Mouse (Mus musculus): ENCODE measurements around the gene Nxn.

The Nxn gene

DNA sequence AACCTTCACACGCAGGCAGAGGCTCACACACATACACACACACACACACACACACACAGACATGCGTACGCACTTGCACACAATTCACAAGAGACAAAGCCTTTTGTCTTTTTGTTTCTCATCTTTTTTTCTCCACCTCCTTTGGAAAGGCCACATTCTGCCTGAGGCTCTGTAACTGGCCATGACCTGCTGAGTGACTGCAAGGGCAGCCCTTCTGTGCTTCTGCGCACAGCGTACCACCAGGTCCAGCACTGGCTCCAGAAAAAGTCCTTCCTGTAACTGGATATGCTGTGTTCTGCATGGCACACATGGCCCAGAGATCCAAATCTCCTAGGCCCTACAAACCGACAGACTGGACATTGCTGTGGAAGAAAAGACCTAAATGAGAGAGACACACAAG, 38.7 kb downstream of the Nxn start:
- DNase-seq: no peak

DNA sequence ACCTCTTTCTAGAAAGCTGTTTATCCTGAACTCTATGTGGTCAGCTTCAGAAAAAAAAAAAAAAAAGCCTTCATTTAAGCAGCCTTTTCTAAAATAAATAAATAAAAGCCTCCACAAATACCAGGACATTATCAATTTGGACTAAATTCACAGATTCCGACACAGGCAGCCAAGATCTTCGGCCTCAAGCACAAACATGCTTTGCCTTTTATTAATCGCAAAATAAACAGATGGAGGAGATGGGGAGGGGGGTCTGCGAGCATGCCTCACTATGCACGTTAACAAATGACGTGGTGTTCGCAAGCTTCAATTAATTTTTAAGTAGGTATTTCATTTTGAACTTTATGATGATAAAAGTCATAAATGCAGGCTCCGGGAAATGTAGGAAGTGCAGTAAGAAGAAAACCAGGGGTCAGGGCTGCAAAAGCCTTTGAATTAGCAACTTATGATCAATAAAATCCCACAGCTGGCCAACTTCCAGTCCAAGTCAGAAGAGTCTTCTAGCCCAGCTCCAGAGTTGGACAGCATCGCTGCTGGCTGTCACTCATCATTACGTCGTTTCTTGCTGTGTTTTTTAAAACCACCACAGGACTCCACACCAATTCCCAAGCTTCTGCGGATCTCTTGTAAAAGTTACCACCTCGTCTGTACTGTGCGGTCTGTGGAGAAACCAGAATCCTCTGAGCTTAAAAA, 40.2 kb downstream of the Nxn start:
- DNase-seq: no peak

DNA sequence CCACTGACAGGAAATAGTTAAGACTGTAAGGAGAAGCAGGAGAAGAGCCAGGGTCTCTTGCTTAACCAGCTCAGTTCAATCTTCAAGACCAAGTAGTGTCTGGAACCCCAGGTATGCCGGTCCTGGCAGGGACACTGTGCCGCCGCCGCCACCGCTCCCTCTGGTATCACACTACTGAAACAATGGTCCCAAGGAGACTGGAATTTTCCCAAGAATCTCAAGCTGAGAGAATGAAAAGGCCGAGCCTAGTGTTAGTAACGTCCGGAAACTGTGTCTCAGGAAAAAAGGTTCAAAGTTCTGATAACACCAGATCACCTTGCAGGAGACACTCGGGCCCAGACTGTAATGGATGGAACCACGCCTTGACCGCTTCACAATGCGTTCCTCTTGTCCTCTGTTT, 41.5 kb downstream of the Nxn start:
- DNase-seq: no peak

DNA sequence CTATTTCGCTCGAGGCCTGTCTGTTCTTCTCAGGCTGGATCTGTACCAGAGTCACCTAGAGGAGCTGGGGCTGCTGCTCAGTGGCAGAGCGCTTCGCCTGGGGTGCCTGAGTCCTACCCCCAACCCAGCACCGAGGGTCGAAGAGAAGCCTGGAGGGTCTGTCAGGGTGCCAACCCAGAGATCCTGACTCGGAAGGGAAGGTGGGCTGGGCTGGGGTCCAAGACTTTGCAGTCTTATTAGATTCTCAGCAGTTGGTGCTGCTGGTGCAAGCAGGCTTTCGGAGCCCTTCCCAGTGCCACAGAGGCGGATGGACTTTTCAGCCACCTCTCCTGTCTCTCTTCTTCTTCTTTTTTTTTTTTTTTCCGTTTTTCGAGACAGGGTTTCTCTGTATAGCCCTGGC, 42.8 kb downstream of the Nxn start:
- no peak for DNase-seq

DNA sequence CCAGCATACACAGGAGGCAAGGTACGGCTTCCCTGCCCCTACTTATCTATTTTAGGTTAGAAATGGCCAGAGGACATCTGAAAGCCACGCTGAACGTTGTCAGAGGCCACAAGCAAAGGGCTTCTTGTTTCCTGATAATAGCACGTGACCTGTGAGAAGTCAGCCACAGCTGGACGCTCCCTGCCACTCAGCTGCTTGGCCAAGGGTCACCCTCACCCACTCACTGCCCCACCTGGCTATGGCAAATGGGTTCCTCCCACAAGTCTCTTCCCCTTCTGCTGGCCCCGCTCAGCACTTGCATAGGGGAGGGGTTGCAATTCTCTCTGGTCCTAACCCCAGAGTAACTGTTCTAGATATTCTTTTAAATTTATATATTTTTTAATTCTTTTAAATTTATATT, 43.5 kb downstream of the Nxn start:
- DNase-seq: no peak

DNA sequence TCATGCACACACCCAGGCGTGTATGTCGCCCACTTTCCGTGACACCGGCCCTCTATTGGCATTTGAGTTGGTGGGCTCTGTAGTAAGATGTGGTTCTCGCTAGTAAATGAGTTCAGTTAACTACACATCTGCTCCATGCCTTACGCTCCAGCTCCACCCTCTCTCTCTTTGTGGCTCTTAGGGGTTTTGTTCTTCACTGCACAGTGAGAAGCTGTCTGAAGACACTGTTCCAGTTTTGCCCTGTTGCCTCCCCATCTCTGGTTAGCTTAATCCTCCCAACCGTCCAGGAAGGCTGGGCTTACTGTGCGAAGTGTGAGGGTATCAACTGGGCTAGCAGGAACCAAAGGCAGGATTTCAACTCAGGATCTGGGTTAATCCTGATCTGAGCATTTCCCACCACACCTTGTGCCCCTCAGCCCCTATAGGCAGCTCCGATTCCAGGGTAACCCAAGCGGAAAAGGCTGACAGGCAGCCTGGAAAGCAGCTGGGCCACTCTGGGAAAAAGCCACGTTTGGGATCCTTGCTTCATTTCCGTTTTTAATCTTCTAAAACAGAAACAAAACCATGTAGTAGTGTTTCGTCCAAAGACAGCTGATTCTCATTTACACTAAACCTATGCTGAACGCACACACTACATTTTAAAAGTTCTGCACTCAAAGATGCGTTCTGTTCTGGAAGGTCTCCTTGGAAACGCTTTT, 45.9 kb downstream of the Nxn start:
- no peak for DNase-seq

DNA sequence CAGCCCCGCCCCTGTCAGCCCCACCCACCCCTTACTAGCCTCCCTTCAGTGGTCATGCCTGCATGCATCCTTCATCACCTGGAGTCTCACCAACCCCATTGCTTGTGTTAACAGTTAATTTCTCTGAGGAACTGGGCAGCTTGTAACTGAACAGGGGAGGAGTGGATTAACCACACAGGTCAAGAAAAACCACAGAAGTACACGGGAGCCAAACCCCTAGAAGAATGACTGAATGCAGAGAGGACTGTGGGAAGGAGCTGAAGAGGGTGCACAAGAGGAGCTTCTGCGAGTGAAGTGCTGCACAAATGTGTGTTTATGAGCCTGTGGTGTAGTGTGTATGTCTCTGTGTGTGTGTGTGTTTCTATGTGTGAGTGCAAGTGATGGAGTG, 47.3 kb downstream of the Nxn start:
- DNase-seq: no peak

DNA sequence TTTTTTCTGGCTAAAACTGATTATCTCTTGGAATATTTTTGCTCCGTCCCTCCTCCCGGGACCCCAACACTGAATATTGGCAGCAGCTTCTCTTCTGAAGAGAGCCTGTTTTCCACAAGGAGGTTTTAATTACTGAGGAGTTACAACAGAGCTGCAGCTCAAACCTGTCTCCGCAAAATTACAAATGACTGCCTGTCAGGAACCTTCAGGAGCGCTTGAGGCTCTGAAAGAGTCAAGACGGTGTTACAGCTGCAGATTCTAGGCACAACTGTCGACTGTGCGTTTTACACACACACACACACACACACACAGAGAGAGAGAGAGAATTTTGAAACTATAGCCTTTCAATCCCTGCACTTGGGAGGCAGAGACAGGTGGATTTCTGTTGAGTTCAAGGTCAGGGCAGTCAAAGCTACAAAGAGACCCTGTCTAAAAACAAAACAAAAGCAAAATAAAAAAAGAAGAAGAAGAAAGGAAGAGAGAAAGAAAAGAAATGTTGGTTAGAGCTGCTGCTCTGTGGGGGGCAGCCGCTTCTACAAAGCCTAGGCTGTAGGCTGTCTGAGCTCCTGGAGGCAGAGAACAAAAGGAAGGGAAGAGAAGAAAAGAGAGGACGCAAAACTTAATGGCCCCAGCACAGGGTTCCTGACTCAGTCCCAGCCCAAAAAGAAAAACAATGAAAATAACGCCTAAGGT, 47.9 kb downstream of the Nxn start:
- no peak for DNase-seq

DNA sequence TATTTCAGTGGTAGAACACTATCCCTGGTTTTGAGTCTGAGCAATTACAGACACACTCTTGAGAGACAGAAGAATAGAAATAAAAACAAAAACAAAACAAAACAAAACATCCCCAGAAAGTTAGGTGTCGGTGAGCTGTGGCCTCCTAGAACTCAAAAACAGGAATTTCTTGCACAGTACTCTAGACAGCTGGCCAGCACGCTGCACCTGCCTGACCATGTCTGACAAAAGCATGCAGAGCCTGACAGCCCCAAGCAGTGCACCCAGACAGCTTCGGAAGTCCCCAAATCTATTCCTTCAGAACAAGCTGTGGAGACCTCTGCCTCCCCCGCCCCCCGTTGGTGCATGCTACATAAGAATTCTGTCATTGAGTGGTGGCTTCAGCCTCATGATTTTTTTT, 49.1 kb downstream of the Nxn start:
- no peak for DNase-seq

DNA sequence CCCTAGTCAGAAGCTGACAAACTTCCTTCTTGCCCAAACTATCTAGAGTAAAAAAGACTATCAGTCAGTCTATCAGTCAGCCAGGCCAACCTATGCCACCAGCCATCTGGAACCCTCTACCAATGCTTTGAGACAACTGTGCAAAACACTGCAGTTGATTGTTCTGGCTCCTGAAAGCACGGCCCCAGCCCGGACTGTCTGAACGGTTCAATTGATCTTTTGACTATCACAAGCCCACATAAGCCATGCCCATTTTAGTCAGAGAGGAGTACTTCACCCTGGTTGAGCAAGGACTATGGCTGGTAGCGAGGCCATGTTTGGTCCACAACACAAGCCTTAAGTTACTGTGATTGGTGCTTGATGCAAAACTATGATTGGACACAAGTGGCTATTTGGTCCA, 51.4 kb downstream of the Nxn start:
- DNase-seq: no peak

DNA sequence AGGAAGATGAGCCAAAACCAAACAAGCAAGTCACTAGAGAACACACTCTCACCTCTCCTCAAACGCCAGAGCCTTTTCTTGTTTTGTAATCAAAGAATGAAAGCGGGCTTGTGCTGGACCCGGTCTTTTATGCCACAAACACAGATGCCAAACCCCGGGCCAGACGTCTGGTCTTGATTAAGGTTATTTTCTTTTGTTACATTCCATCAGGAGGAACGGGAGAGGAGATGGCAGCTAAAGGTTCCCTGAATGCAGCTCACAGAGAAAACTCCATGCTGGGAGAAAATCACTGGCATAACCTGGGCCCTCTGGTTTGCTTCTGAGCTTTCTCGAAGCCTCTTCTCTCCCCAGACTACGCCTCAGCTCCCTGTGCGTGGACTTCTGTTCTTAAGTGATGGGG, 55.9 kb downstream of the Nxn start:
- DNase-seq: no peak

DNA sequence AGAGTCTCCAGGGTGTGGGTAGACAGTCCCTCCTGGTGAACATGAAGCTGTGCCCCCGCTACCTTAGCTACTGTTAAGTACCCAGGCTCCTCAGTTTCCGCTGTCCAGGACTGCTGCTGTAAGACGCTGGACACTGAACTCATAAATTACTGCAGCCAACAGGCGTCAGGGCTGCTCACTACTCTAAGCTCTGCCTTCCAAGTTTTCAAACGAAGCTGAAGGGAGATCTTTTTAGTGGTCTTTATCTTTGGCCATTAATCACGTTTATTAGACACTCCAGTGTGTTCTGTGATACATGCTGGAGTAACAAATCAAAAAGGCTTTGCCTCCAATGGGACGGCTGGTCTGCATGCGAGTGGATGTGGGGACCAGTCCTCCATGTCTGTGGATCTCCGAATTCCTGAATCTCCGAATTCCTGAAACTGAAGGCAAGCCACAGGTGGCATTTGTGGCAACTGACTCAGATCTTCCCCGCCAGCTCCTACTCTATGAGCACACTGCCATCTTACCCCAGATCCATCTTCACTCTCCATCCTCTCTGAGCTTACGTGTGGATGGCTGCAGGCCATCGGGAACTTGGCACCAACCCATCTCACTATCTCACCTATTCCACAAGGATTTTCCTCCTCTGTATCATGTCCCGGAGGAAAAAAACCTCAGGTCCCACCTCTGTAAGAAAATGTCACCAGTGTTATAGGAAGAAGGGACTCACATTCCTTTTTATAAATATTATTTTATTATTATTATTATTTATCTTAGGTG, 56.9 kb downstream of the Nxn start:
- no peak for DNase-seq

DNA sequence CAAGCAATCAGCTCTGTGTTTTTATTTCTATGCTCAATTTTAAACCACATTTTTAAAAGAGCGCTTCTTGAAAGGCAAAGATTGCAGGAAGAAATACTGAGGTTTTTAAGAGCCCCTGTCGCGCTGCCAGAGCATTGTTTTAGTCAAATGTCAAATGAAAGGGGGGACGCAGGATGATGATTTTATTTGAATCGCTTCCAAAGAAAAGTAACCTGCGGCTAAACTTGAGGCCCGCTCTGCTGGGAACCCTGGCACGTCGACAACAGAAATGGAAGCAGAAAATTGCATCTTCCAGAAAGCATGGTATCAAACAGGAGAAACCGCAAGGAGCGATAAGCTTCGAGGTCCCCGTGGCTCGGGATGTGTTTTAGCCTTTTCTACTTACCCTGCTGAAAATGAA, 57.8 kb downstream of the Nxn start:
- DNase-seq: no peak

DNA sequence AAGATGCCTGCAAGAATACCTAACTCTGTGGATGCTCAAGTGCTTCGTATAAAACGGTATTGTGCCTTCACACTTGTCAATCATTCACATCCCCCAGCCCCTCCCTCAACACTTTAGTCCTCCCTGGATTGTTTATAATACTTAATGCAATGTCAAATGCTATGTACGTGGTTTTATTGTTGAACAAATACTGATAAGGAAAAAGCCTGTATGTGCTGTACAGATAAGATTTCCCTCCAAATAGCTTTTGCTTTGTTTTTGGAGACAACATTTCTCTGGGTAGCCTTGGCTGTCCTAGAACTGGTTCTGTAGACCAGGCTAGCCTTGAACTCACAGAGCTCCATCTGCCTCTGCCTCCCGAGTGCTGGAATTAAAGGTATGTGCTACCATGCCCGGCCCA, 59.1 kb downstream of the Nxn start:
- no peak for DNase-seq

DNA sequence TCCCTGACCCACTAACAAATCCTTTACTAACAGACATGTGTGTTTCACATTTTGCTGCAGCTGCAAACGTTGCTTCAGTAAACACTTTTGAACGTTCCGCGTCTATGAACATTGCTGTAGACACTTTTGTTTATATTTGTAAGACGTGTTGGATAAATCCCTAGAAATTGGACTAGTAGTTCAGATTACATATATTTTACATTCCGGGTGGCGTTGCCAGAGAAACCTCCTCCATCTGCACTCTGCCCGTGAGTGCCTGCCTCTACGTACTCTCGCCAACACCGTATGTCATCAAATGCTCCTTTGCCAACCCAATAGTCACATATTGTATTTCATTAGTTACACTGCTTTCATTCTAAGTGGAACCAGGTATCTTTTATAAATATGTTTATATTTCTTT, 59.8 kb downstream of the Nxn start:
- DNase-seq: no peak

DNA sequence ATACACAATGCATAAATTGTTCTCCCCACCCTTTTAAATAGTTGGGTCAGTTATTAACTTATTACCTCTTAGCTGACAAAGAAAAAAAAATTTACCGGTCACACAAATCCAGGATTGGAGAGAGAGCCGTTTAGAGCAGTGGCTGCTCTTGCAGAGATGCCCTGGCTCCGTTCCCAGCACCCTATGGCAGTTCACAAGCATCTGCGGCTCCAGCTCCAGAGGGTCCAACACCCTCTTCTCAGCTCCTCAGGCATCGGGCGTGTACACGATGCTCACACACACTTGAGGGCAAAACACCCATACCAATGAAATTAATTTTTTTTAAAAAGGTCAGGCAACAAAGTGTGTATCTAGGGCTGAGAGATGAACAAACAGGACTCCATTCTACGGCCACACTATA, 60.3 kb downstream of the Nxn start:
- no peak for DNase-seq

DNA sequence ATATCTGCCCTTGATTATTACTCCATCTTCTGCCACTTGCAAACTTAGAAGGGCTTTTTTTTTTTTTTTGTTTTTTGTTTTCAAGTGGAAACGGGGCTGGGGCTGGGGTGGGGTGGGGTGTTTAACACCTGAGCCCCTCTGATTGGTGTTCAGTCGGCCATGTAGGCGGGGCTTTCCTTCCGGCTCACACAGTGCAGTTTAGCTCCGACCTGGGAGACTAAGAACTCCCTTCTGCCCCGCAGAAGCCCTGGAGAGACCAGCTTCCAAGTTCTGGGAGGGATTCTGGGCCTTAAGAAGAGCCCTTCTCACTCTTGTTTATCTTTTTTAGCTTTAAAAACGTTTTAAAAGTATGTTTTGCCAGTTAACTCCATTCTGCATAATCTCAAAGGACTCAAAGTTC, 61.2 kb downstream of the Nxn start:
- DNase-seq: no peak

DNA sequence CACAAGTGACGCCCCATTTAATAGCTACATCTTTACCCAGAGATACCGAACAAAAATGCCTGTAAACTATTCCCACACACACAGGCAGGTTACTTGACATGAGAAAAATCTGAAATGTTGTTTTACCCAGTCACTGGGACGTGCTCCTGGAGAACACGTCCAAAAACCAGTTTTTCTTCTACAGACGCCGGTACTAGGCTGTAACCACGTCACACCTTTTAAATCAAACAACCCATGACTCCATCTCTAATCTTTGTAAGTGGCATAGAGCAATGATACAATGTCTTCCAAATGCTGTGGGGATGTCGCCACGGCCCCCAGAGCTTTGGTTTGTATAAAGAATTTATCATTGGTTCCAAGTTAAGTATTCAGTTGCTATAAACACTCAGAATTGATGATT, 61.7 kb downstream of the Nxn start:
- no peak for DNase-seq

DNA sequence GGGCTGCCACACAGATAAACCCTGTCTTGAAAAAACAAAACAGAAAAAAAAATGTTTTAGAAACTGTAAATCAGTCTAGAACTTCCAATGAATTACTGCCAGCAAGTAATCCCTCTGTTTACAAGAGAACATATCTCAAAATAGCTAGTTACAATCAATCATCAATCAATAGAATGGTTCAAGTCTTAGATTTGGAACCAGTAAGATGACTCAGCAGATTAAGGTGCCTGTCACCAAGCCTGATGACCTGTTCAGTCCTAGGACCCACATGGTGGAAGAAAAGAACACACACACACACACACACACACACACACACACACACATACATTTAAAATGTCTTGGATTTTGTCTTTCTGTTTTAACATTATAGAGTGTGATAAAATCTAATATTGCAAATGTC, 62.7 kb downstream of the Nxn start:
- no peak for DNase-seq

DNA sequence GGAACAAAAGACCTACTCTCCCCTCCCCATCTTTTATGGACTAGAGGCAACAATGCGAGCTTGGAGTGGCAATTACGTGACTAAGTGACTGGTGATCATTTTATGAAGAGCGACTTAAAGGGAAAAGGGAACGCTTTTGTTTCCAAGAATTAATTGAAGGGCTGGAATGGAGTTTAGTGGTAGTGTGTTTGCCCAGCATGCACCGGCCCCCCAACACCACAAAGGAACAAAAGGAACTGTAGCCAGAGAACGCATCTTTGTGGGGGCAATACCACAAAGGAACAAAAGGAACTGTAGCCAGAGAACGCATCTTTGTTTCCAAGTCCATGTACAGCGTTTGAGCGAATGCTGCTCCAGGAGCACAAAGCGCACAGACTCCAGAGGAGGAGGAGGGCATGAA, 64.0 kb downstream of the Nxn start:
- no peak for DNase-seq

DNA sequence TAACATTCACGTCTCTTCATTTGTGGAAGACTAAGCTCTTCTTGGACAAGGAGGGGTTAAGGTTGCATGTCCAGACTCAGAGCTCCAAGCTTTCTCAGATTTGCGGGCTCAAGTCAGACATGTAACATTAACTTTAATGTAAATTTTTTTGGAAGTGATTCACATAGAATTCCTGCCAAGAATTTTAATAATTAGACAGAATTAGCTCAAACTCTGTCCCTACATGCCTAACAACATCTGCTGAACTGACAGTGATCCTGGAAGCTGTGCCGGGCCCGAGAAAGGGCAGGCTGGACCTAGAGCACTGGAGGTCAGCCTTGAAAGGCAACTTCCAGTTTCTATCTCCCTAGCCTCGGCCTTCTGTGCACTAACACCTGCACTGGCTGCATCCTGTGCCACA, 66.7 kb downstream of the Nxn start:
- DNase-seq: no peak

DNA sequence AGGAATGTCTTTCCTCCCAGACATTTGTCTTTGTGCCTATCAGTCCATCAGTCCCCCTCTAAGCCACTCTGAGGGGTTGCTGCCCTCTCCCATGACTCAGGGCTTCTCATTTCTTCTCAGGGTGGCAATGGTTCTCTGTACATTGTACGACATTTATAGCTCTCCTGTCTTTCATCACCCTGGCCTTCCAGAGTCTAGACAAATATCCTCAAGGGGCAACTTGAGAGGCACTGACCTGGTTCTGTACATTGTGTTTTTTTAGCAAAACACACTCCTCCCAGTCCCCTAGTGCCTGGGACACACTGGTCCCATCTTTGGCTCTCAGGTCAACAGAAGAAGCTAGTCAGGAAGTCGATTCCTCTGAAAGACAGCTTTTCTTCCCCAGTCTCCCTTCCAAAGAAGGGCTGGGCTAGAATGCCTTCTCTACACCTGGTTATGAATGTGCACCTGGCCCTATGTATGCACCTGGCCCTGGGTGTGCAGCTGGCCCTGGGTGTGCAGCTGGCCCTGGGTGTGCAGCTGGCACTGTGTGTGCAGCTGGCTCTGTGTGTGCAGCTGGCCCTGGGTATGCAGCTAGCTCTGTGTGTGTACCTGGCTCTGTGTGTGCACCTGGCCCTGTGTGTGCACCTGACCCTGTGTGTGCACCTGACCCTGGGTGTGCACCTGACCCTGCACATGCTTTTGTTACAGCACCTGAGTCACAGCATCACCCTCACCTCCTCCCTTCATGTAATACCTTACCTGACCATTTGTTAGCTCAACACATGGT, 70.2 kb downstream of the Nxn start:
- no peak for DNase-seq

DNA sequence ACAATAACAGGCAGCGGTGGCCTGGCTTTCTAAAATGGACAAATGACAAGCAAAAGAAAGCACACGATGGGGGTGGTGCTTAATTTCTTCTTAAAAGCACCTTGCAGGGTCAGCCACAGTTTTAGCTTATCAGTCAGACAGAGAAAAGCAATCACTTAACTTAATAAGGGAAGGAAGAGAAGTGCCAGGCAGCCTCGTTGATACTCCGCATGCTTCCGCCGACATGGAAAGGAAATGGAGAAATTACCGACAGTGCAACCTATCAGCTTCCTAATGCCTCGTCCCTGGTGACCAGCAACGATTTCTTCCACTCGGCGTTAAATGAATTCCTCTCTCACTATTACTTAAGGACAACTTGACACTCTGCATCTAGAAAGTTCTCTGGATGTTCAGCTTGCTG, 70.9 kb downstream of the Nxn start:
- DNase-seq: no peak

Data from layer of hippocampus, adult 9-11 months (tissue).